Mouse (Mus musculus): ENCODE measurements around the gene Sptbn2.

The Sptbn2 gene

GRCm38 (mm10) chr19:4711098-4711600 is at the start of gene Sptbn2:
Gene Sptbn2, plus strand, starts transcription at chr19:4711167.
- no peak for DNase-seq (ENCODE audit: low spot score)

GRCm38 (mm10) chr19:4666815-4667214 is 44.2 kb upstream of the Sptbn2 start:
- no peak for DNase-seq (ENCODE audit: low spot score)

GRCm38 (mm10) chr19:4670776-4671175 is 40.2 kb upstream of the Sptbn2 start:
- DNase-seq (ENCODE audit: low spot score), result no peak

GRCm38 (mm10) chr19:4672401-4672800 is 38.6 kb upstream of the Sptbn2 start:
- no peak for DNase-seq (ENCODE audit: low spot score)

- DNase-seq (ENCODE audit: low spot score), result no peak
Observed at GRCm38 (mm10) chr19:4694346-4694745, 16.6 kb upstream of the Sptbn2 start.

- no peak for DNase-seq (ENCODE audit: low spot score)
Observed at GRCm38 (mm10) chr19:4697121-4697520, 13.8 kb upstream of the Sptbn2 start.

- DNase-seq (ENCODE audit: low spot score), result no peak
Observed at GRCm38 (mm10) chr19:4697721-4698120, 13.2 kb upstream of the Sptbn2 start.

- peak; percentile 54 for DNase-seq (ENCODE audit: low spot score)
Observed at GRCm38 (mm10) chr19:4698205-4698677, 12.7 kb upstream of the Sptbn2 start, which contains the start of gene Gm960. Gene Gm960, minus strand, starts transcription at chr19:4698668.

GRCm38 (mm10) chr19:4698856-4699255 is 12.1 kb upstream of the Sptbn2 start:
- no peak for DNase-seq (ENCODE audit: low spot score)

GRCm38 (mm10) chr19:4699821-4700220 is 11.1 kb upstream of the Sptbn2 start:
- no peak for DNase-seq (ENCODE audit: low spot score)

- no peak for DNase-seq (ENCODE audit: low spot score)
Observed at GRCm38 (mm10) chr19:4700656-4701055, 10.3 kb upstream of the Sptbn2 start.

- no peak for DNase-seq (ENCODE audit: low spot score)
Observed at GRCm38 (mm10) chr19:4701221-4701620, 9.7 kb upstream of the Sptbn2 start.

GRCm38 (mm10) chr19:4708765-4709164 is 2.2 kb upstream of the Sptbn2 start:
- no peak for DNase-seq (ENCODE audit: low spot score)

GRCm38 (mm10) chr19:4711601-4712155 is 711 bp downstream of the Sptbn2 start:
- no peak for DNase-seq (ENCODE audit: low spot score)

- no peak for DNase-seq (ENCODE audit: low spot score)
Observed at GRCm38 (mm10) chr19:4712156-4712780, 1.3 kb downstream of the Sptbn2 start.

- no peak for DNase-seq (ENCODE audit: low spot score)
Observed at GRCm38 (mm10) chr19:4712781-4713526, 2.0 kb downstream of the Sptbn2 start.

- no peak for DNase-seq (ENCODE audit: low spot score)
Observed at GRCm38 (mm10) chr19:4713886-4714285, 2.9 kb downstream of the Sptbn2 start.

GRCm38 (mm10) chr19:4716756-4717155 is 5.8 kb downstream of the Sptbn2 start:
- no peak for DNase-seq (ENCODE audit: low spot score)

- no peak for DNase-seq (ENCODE audit: low spot score)
Observed at GRCm38 (mm10) chr19:4717281-4717680, 6.3 kb downstream of the Sptbn2 start.

- no peak for DNase-seq (ENCODE audit: low spot score)
Observed at GRCm38 (mm10) chr19:4718716-4719115, 7.7 kb downstream of the Sptbn2 start.

- DNase-seq (ENCODE audit: low spot score), result no peak
Observed at GRCm38 (mm10) chr19:4719351-4719764, 8.4 kb downstream of the Sptbn2 start.

- no peak for DNase-seq (ENCODE audit: low spot score)
Observed at GRCm38 (mm10) chr19:4720112-4720511, 9.1 kb downstream of the Sptbn2 start.

All from ovary, postnatal 14 days (tissue).